Mouse (Mus musculus) embryonic fibroblast, embryonic 13.5 days (primary cell): ENCODE results near the gene Thada.

Experiments used
- CTCF ChIP-seq: IDR thresholded peaks from 2 replicates; pipeline ENCODE4 v1.5.1; 2011; ENCODE audit warnings: mild to moderate bottlenecking, control low read depth, low read length, moderate library complexity, borderline replicate concordance; ENCODE audit not compliant: insufficient read depth
- POLR2A ChIP-seq: IDR thresholded peaks from 2 replicates; pipeline ENCODE4 v1.6.1; 2011; ENCODE audit warnings: low read depth, mild to moderate bottlenecking, control low read depth, low read length, moderate library complexity

GRCm38 (mm10) chr17:84497972-84498604, 32.1 kb upstream of the Thada start:
- TF ChIP-seq CTCF (no peak), POLR2A (no peak)
